Mouse (Mus musculus): Measurements from ENCODE around the gene Gm11627. TPM values are rescaled to one million over a fixed set of nuclear protein-coding genes. Genes with fewer than 3 reads are reported as not detected.

Gm11627 gene
- polyA plus RNA-seq, 1 experiment = not detected

- peaks cover 5% of the 10 kb centered on the region for H3K4me1 ChIP-seq (ENCODE audit: control insufficient read depth)
- H3K27me3 ChIP-seq (ENCODE audit: control insufficient read depth) = peaks cover 43% of the 10 kb centered on the region
- no peaks in the 10 kb centered on the region for H3K36me3 ChIP-seq (ENCODE audit: control insufficient read depth)
- peaks cover 4% of the 10 kb centered on the region for H3K9me3 ChIP-seq (ENCODE audit: control insufficient read depth, low read length)
- H3K4me3 ChIP-seq (replicated peaks) = no peak overlapping the region
- no peak for TF ChIP-seq GATA1 (IDR thresholded peaks at IDR 0.05; ENCODE audit: low read length)
- no peak for TF ChIP-seq TAL1 (IDR thresholded peaks at IDR 0.05; ENCODE audit: low read length)
These were observed 2.9 kb upstream of the Gm11627 start for GRCm38 (mm10) chr11:102582016-102582610.

- no peak overlapping the region for H3K4me3 ChIP-seq (replicated peaks)
- no peak for TF ChIP-seq GATA1 (IDR thresholded peaks at IDR 0.05; ENCODE audit: low read length)
- TF ChIP-seq TAL1 (IDR thresholded peaks at IDR 0.05; ENCODE audit: low read length) = no peak
- H3K36me3 ChIP-seq (ENCODE audit: control insufficient read depth) = no peaks in the 10 kb centered on the region
- peaks cover 45% of the 10 kb centered on the region for H3K27me3 ChIP-seq (ENCODE audit: control insufficient read depth)
- peaks cover under 1% of the 10 kb centered on the region for H3K9me3 ChIP-seq (ENCODE audit: control insufficient read depth, low read length)
- H3K4me1 ChIP-seq (ENCODE audit: control insufficient read depth) = peaks cover 5% of the 10 kb centered on the region
These were observed 2.2 kb upstream of the Gm11627 start for GRCm38 (mm10) chr11:102581281-102582015.

GRCm38 (mm10) chr11:102580034-102580330, 721 bp upstream of the Gm11627 start:
- Histone ChIP-seq H3K9me3 (ENCODE audit: control insufficient read depth, low read length) (no peaks in the 10 kb centered on the region), H3K4me1 (ENCODE audit: control insufficient read depth) (peaks cover 5% of the 10 kb centered on the region), H3K4me3 (replicated peaks) (no peak overlapping the region), H3K27me3 (ENCODE audit: control insufficient read depth) (peaks cover 45% of the 10 kb centered on the region), H3K36me3 (ENCODE audit: control insufficient read depth) (no peaks in the 10 kb centered on the region)
- no peak for TF ChIP-seq GATA1 (IDR thresholded peaks at IDR 0.05; ENCODE audit: low read length)
- TF ChIP-seq TAL1 (IDR thresholded peaks at IDR 0.05; ENCODE audit: low read length) = no peak

GRCm38 (mm10) chr11:102578341-102579118, 731 bp downstream of the Gm11627 start:
- TF ChIP-seq GATA1 (IDR thresholded peaks at IDR 0.05; ENCODE audit: low read length) (no peak), TAL1 (IDR thresholded peaks at IDR 0.05; ENCODE audit: low read length) (no peak)
- Histone ChIP-seq H3K36me3 (ENCODE audit: control insufficient read depth) (no peaks in the 10 kb centered on the region), H3K27me3 (ENCODE audit: control insufficient read depth) (peaks cover 41% of the 10 kb centered on the region), H3K4me1 (ENCODE audit: control insufficient read depth) (peaks cover 5% of the 10 kb centered on the region), H3K4me3 (replicated peaks) (peak overlapping the region; percentile 28), H3K9me3 (ENCODE audit: control insufficient read depth, low read length) (no peaks in the 10 kb centered on the region)

GRCm38 (mm10) chr11:102576050-102576754, 3.1 kb downstream of the Gm11627 start:
- Histone ChIP-seq H3K9me3 (ENCODE audit: control insufficient read depth, low read length) (no peaks in the 10 kb centered on the region), H3K4me1 (ENCODE audit: control insufficient read depth) (peaks cover 11% of the 10 kb centered on the region), H3K27me3 (ENCODE audit: control insufficient read depth) (peaks cover 22% of the 10 kb centered on the region), H3K36me3 (ENCODE audit: control insufficient read depth) (no peaks in the 10 kb centered on the region), H3K4me3 (replicated peaks) (no peak overlapping the region)
- TF ChIP-seq TAL1 (IDR thresholded peaks at IDR 0.05; ENCODE audit: low read length) = no peak
- no peak for TF ChIP-seq GATA1 (IDR thresholded peaks at IDR 0.05; ENCODE audit: low read length)

- H3K27me3 ChIP-seq (ENCODE audit: control insufficient read depth) = peaks cover 17% of the 10 kb centered on the region
- no peak overlapping the region for H3K4me3 ChIP-seq (replicated peaks)
- no peaks in the 10 kb centered on the region for H3K9me3 ChIP-seq (ENCODE audit: control insufficient read depth, low read length)
- H3K4me1 ChIP-seq (ENCODE audit: control insufficient read depth) = peaks cover 11% of the 10 kb centered on the region
- TF ChIP-seq TAL1 (IDR thresholded peaks at IDR 0.05; ENCODE audit: low read length) (no peak), GATA1 (IDR thresholded peaks at IDR 0.05; ENCODE audit: low read length) (no peak)
- no peaks in the 10 kb centered on the region for H3K36me3 ChIP-seq (ENCODE audit: control insufficient read depth)
These were observed 4.2 kb downstream of the Gm11627 start for GRCm38 (mm10) chr11:102575034-102575433.

- Histone ChIP-seq H3K36me3 (ENCODE audit: control insufficient read depth) (no peaks in the 10 kb centered on the region), H3K27me3 (ENCODE audit: control insufficient read depth) (peaks cover 9% of the 10 kb centered on the region), H3K4me3 (replicated peaks) (peak overlapping the region; percentile 58), H3K9me3 (ENCODE audit: control insufficient read depth, low read length) (no peaks in the 10 kb centered on the region), H3K4me1 (ENCODE audit: control insufficient read depth) (peaks cover 6% of the 10 kb centered on the region)
- no peak for TF ChIP-seq TAL1 (IDR thresholded peaks at IDR 0.05; ENCODE audit: low read length)
- no peak for TF ChIP-seq GATA1 (IDR thresholded peaks at IDR 0.05; ENCODE audit: low read length)
These were observed 6.2 kb downstream of the Gm11627 start for GRCm38 (mm10) chr11:102572866-102573663.

- H3K9me3 ChIP-seq (ENCODE audit: control insufficient read depth, low read length) = no peaks in the 10 kb centered on the region
- no peaks in the 10 kb centered on the region for H3K36me3 ChIP-seq (ENCODE audit: control insufficient read depth)
- peaks cover 21% of the 10 kb centered on the region for H3K4me1 ChIP-seq (ENCODE audit: control insufficient read depth)
- H3K4me3 ChIP-seq (replicated peaks) = no peak overlapping the region
- TF ChIP-seq GATA1 (IDR thresholded peaks at IDR 0.05; ENCODE audit: low read length) = no peak
- no peak for TF ChIP-seq TAL1 (IDR thresholded peaks at IDR 0.05; ENCODE audit: low read length)
- 0 out of 2 replicates have a peak, but pooled peaks cover 2% of the 10 kb centered on the region for H3K27me3 ChIP-seq (ENCODE audit: control insufficient read depth)
These were observed 10.4 kb downstream of the Gm11627 start for GRCm38 (mm10) chr11:102568756-102569377.

All from erythroblast, embryonic 14.5 days (primary cell).